Mouse (Mus musculus) ES-E14 (cell line): ENCODE measurements around the gene Spag6l.

Experiments
- CHD2 ChIP-seq: IDR thresholded peaks from 2 replicates; pipeline ENCODE4 v1.6.1; 2014; ENCODE audit warnings: mild to moderate bottlenecking, low read depth, low read length, inconsistent platforms
- HCFC1 ChIP-seq: IDR thresholded peaks from 2 replicates; pipeline ENCODE4 v1.6.1; 2012; ENCODE audit warnings: low read length, inconsistent platforms, borderline replicate concordance; ENCODE audit not compliant: insufficient read depth
- ZC3H11A ChIP-seq: IDR thresholded peaks from 2 replicates; pipeline ENCODE4 v1.6.1; 2012; ENCODE audit warnings: low read depth, mild to moderate bottlenecking, inconsistent platforms, low read length, borderline replicate concordance

DNA sequence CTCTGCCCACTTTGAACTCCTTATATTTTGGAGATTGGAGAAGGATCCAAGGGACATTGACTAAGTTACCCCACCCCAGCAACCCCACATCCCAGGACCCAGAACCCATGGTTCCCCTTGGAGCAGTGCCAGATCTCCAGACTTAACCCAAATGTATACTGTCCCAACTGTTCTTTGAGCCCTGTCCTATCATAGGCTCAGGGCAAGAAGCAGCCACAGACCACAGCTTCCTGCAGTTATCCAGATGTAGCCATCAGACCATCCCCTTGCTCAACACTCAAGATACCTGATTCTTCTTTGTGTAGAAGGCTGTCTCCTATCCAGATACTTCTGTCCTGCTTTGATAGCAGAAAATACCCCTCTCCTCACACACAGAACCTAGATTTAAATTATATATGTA, 36.0 kb upstream of the Spag6l start:
- no peak for TF ChIP-seq ZC3H11A
- TF ChIP-seq CHD2: no peak
- no peak for TF ChIP-seq HCFC1
